Mouse (Mus musculus) lung, postnatal 14 days (tissue): Measurements from ENCODE around the gene Slc13a2.

Source experiments
- DNase-seq: peaks from one replicate; pipeline ENCODE4 v3.0.0; 2021

Slc13a2 gene

DNA sequence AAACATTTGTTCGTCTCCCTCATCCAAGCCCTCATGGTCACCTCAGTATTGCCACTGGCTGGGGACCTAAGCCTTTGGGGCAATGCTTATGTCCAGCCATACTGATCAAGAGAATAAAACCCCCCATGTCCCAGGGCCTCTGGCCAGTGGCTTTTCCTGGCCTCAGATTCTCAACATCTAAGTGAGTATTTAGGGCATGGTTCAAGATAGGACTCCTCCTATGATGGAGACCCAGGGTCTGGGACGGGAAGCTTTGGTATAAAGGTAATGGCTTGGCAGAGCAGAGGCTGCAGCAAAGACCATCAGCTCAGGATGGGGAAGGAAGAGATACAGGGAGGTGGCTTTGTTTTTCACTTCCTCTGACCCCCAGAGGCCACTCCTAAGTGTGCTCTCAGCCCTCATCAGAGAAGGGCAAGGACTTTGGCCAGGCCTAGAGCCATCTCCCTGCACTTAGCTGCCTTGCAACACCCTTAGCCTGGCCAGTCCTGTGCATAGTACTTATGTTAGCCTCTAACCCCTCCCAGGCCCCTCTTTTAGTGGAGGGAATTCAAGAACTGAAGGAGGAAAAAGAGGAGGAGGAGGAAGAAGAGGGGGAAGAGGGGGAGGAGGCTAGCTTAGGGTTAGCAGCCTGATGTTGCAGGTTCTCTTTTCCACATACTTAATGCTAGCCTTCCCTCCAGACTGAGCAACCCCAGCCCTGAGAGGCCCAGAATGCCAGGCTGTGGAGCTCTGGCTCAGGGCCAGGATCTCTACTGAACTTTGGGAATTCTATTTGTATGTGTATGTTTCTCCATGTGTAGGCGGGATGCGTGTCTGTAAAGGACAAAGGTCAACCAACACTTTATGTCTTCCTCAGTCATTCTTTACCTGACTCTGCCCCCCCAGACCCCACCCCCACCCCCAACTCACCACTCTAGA, 72.3 kb downstream of the Slc13a2 start:
- no peak for DNase-seq

DNA sequence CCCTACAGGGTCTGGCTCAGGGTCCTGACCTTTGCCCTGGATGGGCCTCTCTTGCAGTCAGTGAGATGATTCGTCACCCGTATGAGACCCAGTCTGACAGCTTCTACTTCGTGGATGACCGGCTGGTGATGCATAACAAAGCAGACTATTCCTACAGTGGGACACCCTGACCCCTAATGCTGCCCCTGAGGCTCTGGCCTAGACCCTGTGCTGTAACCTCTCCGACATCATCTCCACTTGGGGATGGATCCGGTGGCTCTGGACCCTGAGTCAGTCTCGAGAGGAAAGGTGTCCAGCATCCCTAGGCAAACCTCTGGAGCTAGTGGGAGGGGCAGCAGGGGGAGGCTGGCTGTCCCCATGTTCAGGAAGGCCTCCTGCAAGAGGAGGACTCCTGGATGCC, 73.5 kb downstream of the Slc13a2 start:
- DNase-seq: no peak

DNA sequence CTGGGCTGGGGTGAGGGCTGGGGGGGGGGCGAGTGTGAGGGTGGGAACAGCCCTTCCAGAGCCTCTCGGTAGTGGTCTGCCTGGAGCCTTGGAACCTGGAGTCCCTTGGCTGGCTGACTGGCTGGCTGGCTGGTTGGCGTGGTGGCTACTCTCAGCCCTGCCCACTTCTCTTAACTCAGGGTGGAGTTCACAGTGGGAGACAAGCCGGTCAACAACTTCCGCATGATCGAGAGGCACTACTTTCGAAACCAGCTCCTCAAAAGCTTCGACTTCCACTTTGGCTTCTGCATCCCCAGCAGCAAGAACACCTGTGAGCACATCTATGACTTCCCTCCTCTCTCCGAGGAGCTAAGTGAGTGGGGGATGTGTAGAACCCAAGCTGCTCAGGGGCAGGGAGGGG, 74.1 kb downstream of the Slc13a2 start:
- peak; percentile 46 for DNase-seq
